8 mouse cellular contexts compared by ENCODE assay signal in genomic region chr5:23782931-23783877, GRCm38 (mm10). TPM values are rescaled to one million over a fixed set of nuclear protein-coding genes. Genes with fewer than 3 reads are reported as not detected.
DNase-seq lines count a peak whose midpoint lies in the region; ATAC-seq and TF ChIP-seq lines count a peak whose summit lies in the region.

Gene Pus7 (minus strand): TSS chr5:23783711.

- peaks cover 48% of the 10 kb centered on the region for H3K79me3 ChIP-seq in C2C12 (ENCODE audit: low read depth)

- under 1% methylated on average over 83 of the region's 86 CpGs for WGBS in embryonic facial prominence, embryonic 15.5 days

- peaks cover 12% of the 10 kb centered on the region for H3K4me1 ChIP-seq in bone marrow macrophage, adult 2 months (ENCODE audit: control insufficient read depth, insufficient read depth, low read length)
- peaks cover 13% of the 10 kb centered on the region for H3K4me1 ChIP-seq in embryonic facial prominence, embryonic 15.5 days

- H3K9ac ChIP-seq in embryonic facial prominence, embryonic 15.5 days: peak within 1 kb of the TSS; percentile 84

- no peaks in the 10 kb centered on the region for H3K27me3 ChIP-seq in C2C12 (ENCODE audit: control insufficient read depth, insufficient read depth, insufficient read length)
- no peaks in the 10 kb centered on the region for H3K27me3 ChIP-seq in embryonic facial prominence, embryonic 15.5 days

- peak within 1 kb of the TSS; percentile 53 for H3K4me2 ChIP-seq in embryonic facial prominence, embryonic 15.5 days (replicated peaks)

- DNase-seq in heart, adult 9 months (ENCODE audit: low spot score in 2 of 2): peak; percentile 81 to 84
- DNase-seq in kidney, adult 9 months: peak; percentile 84
- peak; percentile 94 for DNase-seq in liver
- peak; percentile 13 to 48 for DNase-seq in monocyte, adult 2 months (ENCODE audit: low read depth in 1 of 2, low spot score in 2 of 2)
- peak; percentile 71 to 80 for DNase-seq in spleen, postnatal 14 days (ENCODE audit: low spot score in 2 of 2)

- peak within 1 kb of the TSS; percentile 79 for H3K4me3 ChIP-seq in C2C12 (ENCODE audit: insufficient read depth, poor library complexity, severe bottlenecking)
- peak within 1 kb of the TSS; percentile 78 for H3K4me3 ChIP-seq in bone marrow macrophage, adult 2 months (ENCODE audit: insufficient read depth, low read length)
- peak within 1 kb of the TSS; percentile 91 for H3K4me3 ChIP-seq in embryonic facial prominence, embryonic 15.5 days (replicated peaks)

- H3K27ac ChIP-seq in bone marrow macrophage, adult 2 months (ENCODE audit: insufficient read depth, low read depth, low read length): no peak within 1 kb of the TSS
- H3K27ac ChIP-seq in embryonic facial prominence, embryonic 15.5 days (replicated peaks): peak within 1 kb of the TSS; percentile 58; the same call in 1 of the 2 replicates

- H3ac ChIP-seq in C2C12 (ENCODE audit: control insufficient read depth, insufficient read length, low read depth): peak within 1 kb of the TSS; percentile 98

- TF ChIP-seq POLR2A in bone marrow macrophage, adult 2 months (IDR thresholded peaks at IDR 0.05; ENCODE audit: borderline replicate concordance, low read depth, low read length): no peak

- peaks cover 3% of the 10 kb centered on the region for H3K36me3 ChIP-seq in C2C12 (ENCODE audit: control insufficient read depth, insufficient read depth)
- no peaks in the 10 kb centered on the region for H3K36me3 ChIP-seq in embryonic facial prominence, embryonic 15.5 days

- no peak for TF ChIP-seq CTCF in C2C12 (IDR thresholded peaks at IDR 0.05; ENCODE audit: control insufficient read depth, insufficient read depth, insufficient read length)
- no peak for TF ChIP-seq CTCF in bone marrow macrophage, adult 2 months (IDR thresholded peaks at IDR 0.05; ENCODE audit: low read depth, low read length)

- no peaks in the 10 kb centered on the region for H3K9me3 ChIP-seq in embryonic facial prominence, embryonic 15.5 days (replicated peaks)

- peaks cover 58% of the 10 kb centered on the region for H3K79me2 ChIP-seq in C2C12 (ENCODE audit: control insufficient read depth, insufficient read depth)

- peak; percentile 91 for ATAC-seq in embryonic facial prominence, embryonic 15.5 days (ENCODE audit: insufficient number of reproducible peaks, low FRiP score, low TSS enrichment, low read depth)

TF ChIP-seq in C2C12, 6 proteins besides CTCF, POLR2A, EP300 and RAD21:
- TF ChIP-seq MYOG (IDR thresholded peaks at IDR 0.05; ENCODE audit: control insufficient read depth, extremely low read depth, insufficient read length) (no peak), MAX (IDR thresholded peaks at IDR 0.05) (peak; percentile 81)

RNA-seq across cellular contexts. Expression of gene Pus7, which starts in this region (rescaled TPM):
- 12.5 TPM for polyA plus RNA-seq in C2C12 (2012; fragmentation: generic; extraction: Trizol)
- polyA plus RNA-seq in bone marrow macrophage, adult 2 months (2012; ENCODE audit: insufficient read depth, insufficient read length, missing spikeins): 5.4 and 6.1 TPM in 2 replicates
- 29.2 and 30.2 TPM in 2 replicates for polyA plus RNA-seq in embryonic facial prominence, embryonic 15.5 days (2015; fragmentation: Nextera tagmentation; extraction: Ambion mirVana)

Comparison
In these comparisons a context has a peak if more than half of its experiments do, and no peak if none do; other contexts are left out.
1. DNase-seq: peak in every context shown above with its lines; median percentile 94 in liver; 84 in kidney, adult 9 months; 82 in heart, adult 9 months; 76 in spleen, postnatal 14 days; 30 in monocyte, adult 2 months.